Mouse (Mus musculus) kidney, adult 2 months (tissue): ENCODE data around the gene Armc12. TPM values are rescaled to one million over a fixed set of nuclear protein-coding genes. Genes with fewer than 3 reads are reported as not detected.

Source experiments
- DNase-seq: peaks from one replicate; pipeline ENCODE4 v3.0.0; 2021
- H3K27ac ChIP-seq: fragments of 200-500 bp; 2 replicates; pipeline ENCODE4 v1.5.1; 2012; ENCODE audit warnings: low read depth, low read length, control low read depth, inconsistent platforms; ENCODE audit not compliant: insufficient read depth
- H3K27me3 ChIP-seq: fragments of 200-500 bp; replicated peaks from 2 replicates; pipeline ENCODE4 v1.6.1; 2012; ENCODE audit warnings: mild to moderate bottlenecking, moderate library complexity, low read length, inconsistent platforms; ENCODE audit not compliant: control insufficient read depth, insufficient read depth
- H3K36me3 ChIP-seq: fragments of 200-500 bp; 2 replicates; pipeline ENCODE4 v1.6.1; 2012; ENCODE audit warnings: mild to moderate bottlenecking, moderate library complexity, low read length, inconsistent platforms; ENCODE audit not compliant: control insufficient read depth, insufficient read depth
- H3K4me1 ChIP-seq: fragments of 200-500 bp; 2 replicates; pipeline ENCODE4 v1.6.1; 2011; ENCODE audit warnings: low read length; ENCODE audit not compliant: control insufficient read depth, insufficient read depth
- H3K4me3 ChIP-seq: fragments of 200-500 bp; 2 replicates; pipeline ENCODE4 v1.5.1; 2011; ENCODE audit warnings: mild to moderate bottlenecking, low read depth, low read length, control low read depth; ENCODE audit not compliant: insufficient read depth
- CTCF ChIP-seq: fragments of 200-500 bp; conservative IDR thresholded peaks from 2 replicates; pipeline ENCODE4 v1.5.1; 2011; ENCODE audit warnings: low read depth, mild to moderate bottlenecking, control low read depth, low read length, moderate library complexity, mixed read lengths; ENCODE audit not compliant: insufficient read depth, insufficient read length
- POLR2A ChIP-seq: fragments of 200-500 bp; IDR thresholded peaks from one replicate; pipeline ENCODE4 v1.6.1; 2011; ENCODE audit warnings: low read depth, low read length, control low read depth
- WGBS: fragments of 180-500 bp; shearing (Covaris S2); methylation state at CpG from one replicate; pipeline ENCODE4 v1.1.7; 2018; 5-methylcytosine and 5-hydroxymethylcytosine counted together
- polyA plus RNA-seq: library from polyadenylated mRNA; depleted of rRNA; stranded (reverse); fragments of >200 nt; gene quantifications from 2 replicates; pipeline ENCODE4 v1.2.3, GENCODE M21; 2012

Armc12 gene
- polyA plus RNA-seq, 1 experiment: not detected

- no peak for DNase-seq
- 57% methylated on average over 6 of the region's 6 CpGs for WGBS
- no peak overlapping the region for H3K27ac ChIP-seq
- TF ChIP-seq CTCF (no peak), POLR2A (no peak)
- H3K4me3 ChIP-seq: no peak overlapping the region
- no peaks in the 10 kb centered on the region for H3K4me1 ChIP-seq
- H3K27me3 ChIP-seq: no peaks in the 10 kb centered on the region
- H3K36me3 ChIP-seq: no peaks in the 10 kb centered on the region
These were observed 26.2 kb downstream of the Armc12 start for GRCm38 (mm10) chr17:28556635-28557396.

GRCm38 (mm10) chr17:28557772-28558171 lies 27.2 kb downstream of the Armc12 start:
- Histone ChIP-seq H3K36me3 (no peaks in the 10 kb centered on the region), H3K27ac (no peak overlapping the region), H3K4me1 (no peaks in the 10 kb centered on the region), H3K4me3 (no peak overlapping the region), H3K27me3 (no peaks in the 10 kb centered on the region)
- no peak for DNase-seq
- TF ChIP-seq CTCF (no peak), POLR2A (no peak)
- 75% methylated on average over 6 of the region's 6 CpGs for WGBS

GRCm38 (mm10) chr17:28560598-28560997 lies 30.0 kb downstream of the Armc12 start, which contains the start of gene Clps:
Gene Clps (minus strand): TSS chr17:28560766.
- Histone ChIP-seq H3K27ac (no peak within 1 kb of the TSS), H3K4me3 (no peak within 1 kb of the TSS), H3K36me3 (no peaks in the 10 kb centered on the region), H3K4me1 (no peaks in the 10 kb centered on the region), H3K27me3 (no peaks in the 10 kb centered on the region)
- TF ChIP-seq POLR2A: no peak
- no peak for TF ChIP-seq CTCF
- 91% methylated on average over 4 of the region's 4 CpGs for WGBS
- no peak for DNase-seq

- DNase-seq: no peak
- TF ChIP-seq POLR2A: no peak
- no peak for TF ChIP-seq CTCF
- H3K4me1 ChIP-seq: no peaks in the 10 kb centered on the region
- H3K27me3 ChIP-seq: no peaks in the 10 kb centered on the region
- no peak overlapping the region for H3K4me3 ChIP-seq
- no peaks in the 10 kb centered on the region for H3K36me3 ChIP-seq
- no peak overlapping the region for H3K27ac ChIP-seq
- 63% methylated on average over 7 of the region's 7 CpGs for WGBS
These were observed 31.0 kb downstream of the Armc12 start for GRCm38 (mm10) chr17:28561613-28562012.

DNA sequence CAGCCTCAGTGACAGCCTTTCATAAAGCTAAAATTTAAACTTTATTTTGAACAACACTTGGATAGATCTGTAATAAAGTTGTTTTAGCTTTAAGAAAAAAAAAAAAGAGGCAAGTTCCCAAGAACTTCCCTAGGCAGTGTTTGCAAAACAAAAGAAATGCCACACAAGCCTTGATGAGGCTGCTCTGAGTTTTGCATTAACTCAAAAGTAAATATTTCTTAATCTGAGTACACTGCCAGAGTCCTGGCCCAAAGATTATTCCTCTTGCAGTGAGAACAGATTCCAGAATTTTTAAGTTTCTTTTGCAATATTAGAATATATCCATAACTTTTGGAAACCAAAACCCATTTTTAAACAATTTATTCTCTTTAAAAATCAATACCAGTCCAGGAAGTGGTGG lies 34.6 kb downstream of the Armc12 start:
- DNase-seq: peak; percentile 29
- no peak overlapping the region for H3K27ac ChIP-seq
- H3K4me1 ChIP-seq: no peaks in the 10 kb centered on the region
- TF ChIP-seq POLR2A (no peak), CTCF (no peak)
- no peaks in the 10 kb centered on the region for H3K27me3 ChIP-seq
- no peak overlapping the region for H3K4me3 ChIP-seq
- no peaks in the 10 kb centered on the region for H3K36me3 ChIP-seq

DNA sequence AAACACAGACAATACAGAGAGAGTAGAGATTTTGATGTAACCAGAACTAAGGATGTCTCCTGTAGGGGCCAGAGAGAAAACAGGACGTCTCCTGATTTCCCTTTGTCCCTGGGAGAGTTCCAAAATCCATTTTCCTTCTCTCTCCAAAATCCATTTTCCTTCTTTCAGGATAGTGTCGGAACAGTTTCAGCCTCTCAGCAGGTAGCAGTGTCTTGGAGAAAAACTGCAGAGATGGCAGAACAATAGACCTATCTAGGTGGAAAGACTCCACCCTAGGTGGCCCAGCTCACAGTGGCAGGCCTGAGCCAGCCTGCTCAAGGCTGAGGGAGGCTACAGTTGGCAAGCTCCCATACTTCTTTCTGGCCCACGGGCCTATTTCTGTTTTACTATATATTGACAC lies 36.9 kb downstream of the Armc12 start:
- Histone ChIP-seq H3K36me3 (no peaks in the 10 kb centered on the region), H3K27ac (no peak overlapping the region), H3K27me3 (no peaks in the 10 kb centered on the region), H3K4me1 (no peaks in the 10 kb centered on the region), H3K4me3 (no peak overlapping the region)
- no peak for DNase-seq
- WGBS: 53% methylated on average over 3 of the region's 3 CpGs
- TF ChIP-seq POLR2A (no peak), CTCF (no peak)

- Histone ChIP-seq H3K36me3 (no peaks in the 10 kb centered on the region), H3K4me3 (no peak overlapping the region), H3K27me3 (no peaks in the 10 kb centered on the region; the same call in 1 of the 2 replicates), H3K4me1 (no peaks in the 10 kb centered on the region), H3K27ac (no peak overlapping the region)
- peak; percentile 58 for DNase-seq
- WGBS: 56% methylated on average over 3 of the region's 3 CpGs
- TF ChIP-seq POLR2A (no peak), CTCF (no peak)
These were observed 41.3 kb downstream of the Armc12 start for GRCm38 (mm10) chr17:28571868-28572267.
